Mouse (Mus musculus) large intestine, adult 2 months (tissue): ENCODE measurements around the gene Agap2. TPM values are rescaled to one million over a fixed set of nuclear protein-coding genes. Genes with fewer than 3 reads are reported as not detected.

Source experiments
- DNase-seq: peaks from one replicate; pipeline ENCODE4 v3.0.0-alpha.2; 2012; ENCODE audit warnings: low read depth, low spot score
- WGBS: fragments of 180-500 bp; shearing (Covaris S2); methylation state at CpG from one replicate; pipeline ENCODE4 v1.1.7; 2018; 5-methylcytosine and 5-hydroxymethylcytosine counted together
- polyA plus RNA-seq: library from polyadenylated mRNA; depleted of rRNA; stranded (reverse); fragments of >200 nt; gene quantifications from 2 replicates; pipeline ENCODE4 v1.2.3, GENCODE M21; 2012

Agap2 gene
- polyA plus RNA-seq, 1 experiment = 4.0 TPM

- 56% methylated on average over 4 of the region's 4 CpGs for WGBS
Measured at GRCm38 (mm10) chr10:127092742-127093141, 17.7 kb downstream of the Agap2 start.

GRCm38 (mm10) chr10:127094382-127094802, 19.3 kb downstream of the Agap2 start:
- DNase-seq = no peak
- 11% methylated on average over 7 of the region's 7 CpGs for WGBS

More at GRCm38 (mm10) chr10:127092742-127093141, 17.7 kb downstream of the Agap2 start:
- DNase-seq = no peak

GRCm38 (mm10) chr10:127098514-127098913, 23.4 kb downstream of the Agap2 start:
- 87% methylated on average over 20 of the region's 20 CpGs for WGBS
- DNase-seq = no peak

GRCm38 (mm10) chr10:127099191-127099590, 24.1 kb downstream of the Agap2 start:
- no peak for DNase-seq
- WGBS = 90% methylated on average over 10 of the region's 10 CpGs

- 91% methylated on average over 15 of the region's 15 CpGs for WGBS
- DNase-seq = no peak
Measured at GRCm38 (mm10) chr10:127099868-127100267, 24.8 kb downstream of the Agap2 start.

- DNase-seq = no peak
- WGBS = 84% methylated on average over 8 of the region's 8 CpGs
Measured at GRCm38 (mm10) chr10:127100414-127100813, 25.3 kb downstream of the Agap2 start.

GRCm38 (mm10) chr10:127101151-127101550, 26.1 kb downstream of the Agap2 start:
- DNase-seq = no peak
- WGBS = 82% methylated on average over 6 of the region's 6 CpGs

GRCm38 (mm10) chr10:127103631-127104030, 28.5 kb downstream of the Agap2 start:
- DNase-seq = no peak
- 69% methylated on average over 7 of the region's 7 CpGs for WGBS

- DNase-seq = no peak
- WGBS = 83% methylated on average over 16 of the region's 16 CpGs
Measured at GRCm38 (mm10) chr10:127107563-127108261, 32.6 kb downstream of the Agap2 start.

GRCm38 (mm10) chr10:127108262-127108583, 33.1 kb downstream of the Agap2 start:
- 78% methylated on average over 3 of the region's 3 CpGs for WGBS
- DNase-seq = no peak

- 83% methylated on average over 15 of the region's 15 CpGs for WGBS
- no peak for DNase-seq
Measured at GRCm38 (mm10) chr10:127111001-127111887, 36.2 kb downstream of the Agap2 start.

- DNase-seq = no peak
- WGBS = 90% methylated on average over 11 of the region's 11 CpGs
Measured at GRCm38 (mm10) chr10:127114408-127114807, 39.3 kb downstream of the Agap2 start.

GRCm38 (mm10) chr10:127115068-127115467, 40.0 kb downstream of the Agap2 start:
- no peak for DNase-seq
- WGBS = 67% methylated on average over 2 of the region's 2 CpGs

- WGBS = 90% methylated on average over 11 of the region's 11 CpGs
Measured at GRCm38 (mm10) chr10:127118470-127118869, 43.4 kb downstream of the Agap2 start.

GRCm38 (mm10) chr10:127119229-127119628, 44.1 kb downstream of the Agap2 start:
- WGBS = 93% methylated on average over 10 of the region's 10 CpGs
- DNase-seq = no peak

More at GRCm38 (mm10) chr10:127118470-127118869, 43.4 kb downstream of the Agap2 start:
- DNase-seq = no peak

GRCm38 (mm10) chr10:127120301-127121065, 45.4 kb downstream of the Agap2 start:
- 1% methylated on average over 34 of the region's 34 CpGs for WGBS
- no peak for DNase-seq

GRCm38 (mm10) chr10:127121066-127121477, 46.0 kb downstream of the Agap2 start, which contains the start of gene Os9:
TSS of gene Os9 (minus strand) at chr10:127121131.
- 0% methylated on average over 19 of the region's 19 CpGs for WGBS
- DNase-seq = peak; percentile 92

GRCm38 (mm10) chr10:127122018-127122417, 46.9 kb downstream of the Agap2 start:
- DNase-seq = no peak
- 93% methylated on average over 3 of the region's 3 CpGs for WGBS

- 14% methylated on average over 13 of the region's 13 CpGs for whole genome bisulfite sequencing
- no peak for DNase-seq
Measured at GRCm38 (mm10) chr10:127122784-127123435, 47.8 kb downstream of the Agap2 start.
